Mouse (Mus musculus): Measurements from ENCODE around the gene Ptx4. TPM values are rescaled to one million over a fixed set of nuclear protein-coding genes. Genes with fewer than 3 reads are reported as not detected.
A peak's percentile ranks its signal among the peaks of the same experiment; 100 is the strongest.

Gene Ptx4
- polyA plus RNA-seq, 1 experiment = not detected

GRCm38 (mm10) chr17:25127681-25128080 is 7.1 kb downstream of the Ptx4 start:
- TF ChIP-seq GATA1 (IDR thresholded peaks at IDR 0.05; ENCODE audit: low read length) (no peak), TAL1 (IDR thresholded peaks at IDR 0.05; ENCODE audit: low read length) (no peak)
- Histone ChIP-seq H3K4me1 (ENCODE audit: control insufficient read depth) (peaks cover 26% of the 10 kb centered on the region), H3K4me3 (replicated peaks) (no peak overlapping the region), H3K36me3 (ENCODE audit: control insufficient read depth) (no peaks in the 10 kb centered on the region), H3K9me3 (ENCODE audit: control insufficient read depth, low read length) (no peaks in the 10 kb centered on the region), H3K27me3 (ENCODE audit: control insufficient read depth) (peaks cover 5% of the 10 kb centered on the region)

- H3K4me3 ChIP-seq (replicated peaks) = no peak overlapping the region
- H3K9me3 ChIP-seq (ENCODE audit: control insufficient read depth, low read length) = no peaks in the 10 kb centered on the region
- H3K4me1 ChIP-seq (ENCODE audit: control insufficient read depth) = peaks cover 36% of the 10 kb centered on the region
- H3K27me3 ChIP-seq (ENCODE audit: control insufficient read depth) = no peaks in the 10 kb centered on the region
- H3K36me3 ChIP-seq (ENCODE audit: control insufficient read depth) = no peaks in the 10 kb centered on the region
- TF ChIP-seq TAL1 (IDR thresholded peaks at IDR 0.05; ENCODE audit: low read length) (no peak), GATA1 (IDR thresholded peaks at IDR 0.05; ENCODE audit: low read length) (no peak)
Measured at GRCm38 (mm10) chr17:25130060-25130459, 9.5 kb downstream of the Ptx4 start.

GRCm38 (mm10) chr17:25133275-25133698 is 12.7 kb downstream of the Ptx4 start, which contains the start of gene Clcn7:
Gene Clcn7 (plus strand): TSS chr17:25133391.
- no peaks in the 10 kb centered on the region for H3K9me3 ChIP-seq (ENCODE audit: control insufficient read depth, low read length)
- H3K4me1 ChIP-seq (ENCODE audit: control insufficient read depth) = peaks cover 35% of the 10 kb centered on the region
- peak within 1 kb of the TSS; percentile 91 for H3K4me3 ChIP-seq (replicated peaks)
- TF ChIP-seq GATA1 (IDR thresholded peaks at IDR 0.05; ENCODE audit: low read length) (no peak), TAL1 (IDR thresholded peaks at IDR 0.05; ENCODE audit: low read length) (no peak)
- peaks cover 23% of the 10 kb centered on the region for H3K36me3 ChIP-seq (ENCODE audit: control insufficient read depth)
- no peaks in the 10 kb centered on the region for H3K27me3 ChIP-seq (ENCODE audit: control insufficient read depth)

GRCm38 (mm10) chr17:25135622-25136021 is 15.1 kb downstream of the Ptx4 start:
- H3K4me1 ChIP-seq (ENCODE audit: control insufficient read depth) = peaks cover 38% of the 10 kb centered on the region
- no peak overlapping the region for H3K4me3 ChIP-seq (replicated peaks)
- peaks cover 39% of the 10 kb centered on the region for H3K36me3 ChIP-seq (ENCODE audit: control insufficient read depth)
- H3K9me3 ChIP-seq (ENCODE audit: control insufficient read depth, low read length) = no peaks in the 10 kb centered on the region
- no peak for TF ChIP-seq TAL1 (IDR thresholded peaks at IDR 0.05; ENCODE audit: low read length)
- no peak for TF ChIP-seq GATA1 (IDR thresholded peaks at IDR 0.05; ENCODE audit: low read length)
- H3K27me3 ChIP-seq (ENCODE audit: control insufficient read depth) = no peaks in the 10 kb centered on the region

- no peaks in the 10 kb centered on the region for H3K9me3 ChIP-seq (ENCODE audit: control insufficient read depth, low read length)
- TF ChIP-seq TAL1 (IDR thresholded peaks at IDR 0.05; ENCODE audit: low read length) = no peak
- TF ChIP-seq GATA1 (IDR thresholded peaks at IDR 0.05; ENCODE audit: low read length) = no peak
- no peak overlapping the region for H3K4me3 ChIP-seq (replicated peaks)
- H3K27me3 ChIP-seq (ENCODE audit: control insufficient read depth) = no peaks in the 10 kb centered on the region
- H3K36me3 ChIP-seq (ENCODE audit: control insufficient read depth) = peaks cover 60% of the 10 kb centered on the region
- peaks cover 34% of the 10 kb centered on the region for H3K4me1 ChIP-seq (ENCODE audit: control insufficient read depth)
Measured at GRCm38 (mm10) chr17:25138803-25139202, 18.2 kb downstream of the Ptx4 start.

GRCm38 (mm10) chr17:25139960-25140359 is 19.4 kb downstream of the Ptx4 start:
- Histone ChIP-seq H3K36me3 (ENCODE audit: control insufficient read depth) (peaks cover 72% of the 10 kb centered on the region), H3K9me3 (ENCODE audit: control insufficient read depth, low read length) (no peaks in the 10 kb centered on the region), H3K27me3 (ENCODE audit: control insufficient read depth) (no peaks in the 10 kb centered on the region), H3K4me1 (ENCODE audit: control insufficient read depth) (peaks cover 23% of the 10 kb centered on the region), H3K4me3 (replicated peaks) (no peak overlapping the region)
- TF ChIP-seq TAL1 (IDR thresholded peaks at IDR 0.05; ENCODE audit: low read length) = no peak
- TF ChIP-seq GATA1 (IDR thresholded peaks at IDR 0.05; ENCODE audit: low read length) = no peak

GRCm38 (mm10) chr17:25162161-25162560 is 41.6 kb downstream of the Ptx4 start, which contains the start of gene Ccdc154:
Gene Ccdc154 (plus strand): TSS chr17:25162461.
- no peak for TF ChIP-seq GATA1 (IDR thresholded peaks at IDR 0.05; ENCODE audit: low read length)
- no peak for TF ChIP-seq TAL1 (IDR thresholded peaks at IDR 0.05; ENCODE audit: low read length)
- peaks cover 2% of the 10 kb centered on the region; the same call in 1 of the 2 replicates for H3K4me1 ChIP-seq (ENCODE audit: control insufficient read depth)
- H3K27me3 ChIP-seq (ENCODE audit: control insufficient read depth) = 0 out of 2 replicates have a peak, but pooled peaks cover 2% of the 10 kb centered on the region
- no peak within 1 kb of the TSS for H3K4me3 ChIP-seq (replicated peaks)
- H3K36me3 ChIP-seq (ENCODE audit: control insufficient read depth) = peaks cover 40% of the 10 kb centered on the region
- no peaks in the 10 kb centered on the region for H3K9me3 ChIP-seq (ENCODE audit: control insufficient read depth, low read length)

GRCm38 (mm10) chr17:25163387-25163786 is 42.8 kb downstream of the Ptx4 start:
- TF ChIP-seq GATA1 (IDR thresholded peaks at IDR 0.05; ENCODE audit: low read length) = no peak
- TF ChIP-seq TAL1 (IDR thresholded peaks at IDR 0.05; ENCODE audit: low read length) = no peak
- H3K4me1 ChIP-seq (ENCODE audit: control insufficient read depth) = peaks cover 2% of the 10 kb centered on the region; the same call in 1 of the 2 replicates

GRCm38 (mm10) chr17:25164770-25165169 is 44.2 kb downstream of the Ptx4 start:
- TF ChIP-seq TAL1 (IDR thresholded peaks at IDR 0.05; ENCODE audit: low read length) (no peak), GATA1 (IDR thresholded peaks at IDR 0.05; ENCODE audit: low read length) (no peak)
- Histone ChIP-seq H3K9me3 (ENCODE audit: control insufficient read depth, low read length) (no peaks in the 10 kb centered on the region), H3K36me3 (ENCODE audit: control insufficient read depth) (peaks cover 22% of the 10 kb centered on the region), H3K4me1 (ENCODE audit: control insufficient read depth) (peaks cover 2% of the 10 kb centered on the region; the same call in 1 of the 2 replicates), H3K27me3 (ENCODE audit: control insufficient read depth) (0 out of 2 replicates have a peak, but pooled peaks cover 2% of the 10 kb centered on the region), H3K4me3 (replicated peaks) (no peak overlapping the region)

More at GRCm38 (mm10) chr17:25163387-25163786, 42.8 kb downstream of the Ptx4 start:
- Histone ChIP-seq H3K27me3 (ENCODE audit: control insufficient read depth) (0 out of 2 replicates have a peak, but pooled peaks cover 2% of the 10 kb centered on the region), H3K4me3 (replicated peaks) (no peak overlapping the region), H3K9me3 (ENCODE audit: control insufficient read depth, low read length) (no peaks in the 10 kb centered on the region), H3K36me3 (ENCODE audit: control insufficient read depth) (peaks cover 33% of the 10 kb centered on the region)
